Mouse (Mus musculus): ENCODE measurements around the gene Gm20517.

Gm20517 gene

GRCm38 (mm10) chr17:47664474-47664873 lies 53.1 kb downstream of the Gm20517 start:
- in situ Hi-C loops (cut with MboI; ENCODE audit: unreplicated experiment in 2 of 2), result no loop called here

- in situ Hi-C loops (cut with MboI; ENCODE audit: unreplicated experiment in 2 of 2), result no loop called here
Observed at GRCm38 (mm10) chr17:47669166-47669565, 57.8 kb downstream of the Gm20517 start.

DNA sequence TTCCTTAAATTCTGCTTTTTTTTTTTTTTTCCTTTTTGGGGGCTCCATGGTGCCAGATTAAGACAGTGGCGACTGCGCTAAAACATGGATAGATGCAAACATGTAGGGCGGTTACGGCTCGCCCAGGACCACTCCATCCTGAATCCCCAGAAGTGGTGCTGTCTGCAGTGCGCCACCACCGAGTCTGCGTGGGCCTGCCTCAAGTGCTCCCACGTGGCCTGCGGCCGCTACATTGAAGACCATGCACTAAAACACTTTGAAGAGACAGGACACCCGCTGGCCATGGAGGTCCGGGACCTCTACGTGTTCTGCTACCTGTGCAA lies 60.6 kb downstream of the Gm20517 start:
- in situ Hi-C loops (cut with MboI; ENCODE audit: unreplicated experiment in 2 of 2), result no loop called here

- in situ Hi-C loops (cut with MboI; ENCODE audit: unreplicated experiment in 2 of 2), result no loop called here
Observed at GRCm38 (mm10) chr17:47672311-47673111, 61.1 kb downstream of the Gm20517 start.

GRCm38 (mm10) chr17:47676581-47676980 lies 65.2 kb downstream of the Gm20517 start:
- in situ Hi-C loops (cut with MboI; ENCODE audit: unreplicated experiment in 2 of 2), result loop anchor here in 1 of 2 experiments (25.0 kb wide), 1 partner anchor 664 kb away; the partner anchor contains the start of gene Ubr2

DNA sequence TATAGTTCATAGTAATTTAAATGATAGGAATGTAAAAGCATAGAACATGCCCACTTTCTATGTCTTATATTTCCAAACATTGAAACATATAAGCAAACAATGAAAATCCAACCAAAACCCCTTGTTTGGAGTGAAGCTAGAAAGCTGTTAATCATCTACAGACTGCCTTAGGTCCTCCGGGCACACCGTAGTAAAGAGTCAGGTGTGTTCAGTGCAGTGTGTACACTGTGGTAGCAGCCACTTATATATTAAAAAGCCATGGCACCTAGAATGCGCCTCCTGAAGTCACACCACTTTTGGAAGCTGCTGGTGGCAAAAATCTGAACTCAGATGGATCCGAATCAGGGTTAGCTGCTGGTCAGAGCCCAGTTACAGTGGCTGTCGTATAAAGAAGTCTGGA lies 66.8 kb downstream of the Gm20517 start:
- in situ Hi-C loops (cut with MboI; ENCODE audit: unreplicated experiment in 2 of 2), result loop anchor here in 1 of 2 experiments (25.0 kb wide), 1 partner anchor 666 kb away; the partner anchor contains the start of gene Ubr2

GRCm38 (mm10) chr17:47678702-47679101 lies 67.3 kb downstream of the Gm20517 start:
- in situ Hi-C loops (cut with MboI; ENCODE audit: unreplicated experiment in 2 of 2), result loop anchor here in 1 of 2 experiments (25.0 kb wide), 1 partner anchor 666 kb away; the partner anchor contains the start of gene Ubr2

DNA sequence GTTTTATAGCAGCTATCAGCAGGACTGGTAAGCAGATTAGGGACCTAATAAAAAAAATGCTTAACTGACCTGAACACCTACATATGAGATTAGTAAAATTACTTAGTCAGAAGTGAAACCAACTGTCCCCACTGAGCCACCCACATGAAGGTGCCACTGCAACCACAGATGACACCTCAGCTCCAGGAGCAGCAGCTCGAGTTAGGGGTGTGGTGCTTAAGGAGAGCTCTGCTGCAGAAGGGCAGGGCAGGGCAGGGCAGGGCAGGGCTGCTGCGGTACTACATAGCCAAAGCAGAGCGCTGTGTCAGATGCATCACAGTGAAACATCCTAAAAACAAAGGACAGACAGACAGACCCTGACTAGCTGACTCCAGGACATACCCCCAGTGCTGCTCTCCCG lies 71.4 kb downstream of the Gm20517 start:
- in situ Hi-C loops (cut with MboI; ENCODE audit: unreplicated experiment in 2 of 2), result loop anchor here (10.0 to 25.0 kb wide), 3 partner anchors 48 to 671 kb away; partner anchors contain the start of genes Ccnd3 (in 1 of the 2), Taf8 (in 1 of the 2), Ubr2 (in 1 of the 2) and Usp49 (in 1 of the 2)

GRCm38 (mm10) chr17:47687409-47688343 lies 76.3 kb downstream of the Gm20517 start:
- in situ Hi-C loops (cut with MboI; ENCODE audit: unreplicated experiment in 2 of 2), result loop anchor here (5.0 to 25.0 kb wide), 4 partner anchors 53 to 675 kb away; partner anchors contain the start of genes Bysl (in 1 of the 2), Ccnd3 (in 1 of the 2), Gm20517 (in 1 of the 2) and Med20 (in 1 of the 2)

GRCm38 (mm10) chr17:47688344-47688607 lies 76.9 kb downstream of the Gm20517 start, which contains the start of gene Tomm6:
Gene Tomm6, minus strand, starts transcription at chr17:47688386.
- in situ Hi-C loops (cut with MboI; ENCODE audit: unreplicated experiment in 2 of 2), result loop anchor here (5.0 to 25.0 kb wide), 4 partner anchors 53 to 676 kb away; partner anchors contain the start of genes Bysl (in 1 of the 2), Ccnd3 (in 1 of the 2), Gm20517 (in 1 of the 2) and Med20 (in 1 of the 2)

- in situ Hi-C loops (cut with MboI; ENCODE audit: unreplicated experiment in 2 of 2), result loop anchor here (5.0 to 25.0 kb wide), 4 partner anchors 54 to 677 kb away; partner anchors contain the start of genes Bysl (in 1 of the 2), Ccnd3 (in 1 of the 2), Gm20517 (in 1 of the 2) and Med20 (in 1 of the 2)
Observed at GRCm38 (mm10) chr17:47688608-47689575, 77.5 kb downstream of the Gm20517 start, which contains the start of gene Frs3. Gene Frs3, plus strand, starts transcription at chr17:47689030.

GRCm38 (mm10) chr17:47689894-47690293 lies 78.5 kb downstream of the Gm20517 start:
- in situ Hi-C loops (cut with MboI; ENCODE audit: unreplicated experiment in 2 of 2), result loop anchor here (5.0 to 25.0 kb wide), 8 partner anchors 55 to 678 kb away; partner anchors contain the start of genes Bysl (in 2 of the 2), Ccnd3 (in 2 of the 2), Gm20517 (in 2 of the 2) and Med20 (in 2 of the 2)

GRCm38 (mm10) chr17:47691650-47692049 lies 80.3 kb downstream of the Gm20517 start:
- in situ Hi-C loops (cut with MboI; ENCODE audit: unreplicated experiment in 2 of 2), result loop anchor here (5.0 to 25.0 kb wide), 6 partner anchors 79 to 679 kb away; partner anchors contain the start of genes Bysl (in 1 of the 2), Ccnd3 (in 1 of the 2), Gm20517 (in 1 of the 2) and Med20 (in 1 of the 2)

- in situ Hi-C loops (cut with MboI; ENCODE audit: unreplicated experiment in 2 of 2), result loop anchor here (5.0 to 25.0 kb wide), 6 partner anchors 82 to 682 kb away; partner anchors contain the start of genes Bysl (in 1 of the 2), Ccnd3 (in 1 of the 2), Gm20517 (in 1 of the 2) and Med20 (in 1 of the 2)
Observed at GRCm38 (mm10) chr17:47693671-47694441, 82.5 kb downstream of the Gm20517 start.

GRCm38 (mm10) chr17:47694442-47694502 lies 82.9 kb downstream of the Gm20517 start, which contains the start of gene Gm21981:
Gene Gm21981, minus strand, starts transcription at chr17:47694455.
- in situ Hi-C loops (cut with MboI; ENCODE audit: unreplicated experiment in 2 of 2), result loop anchor here (5.0 to 25.0 kb wide), 6 partner anchors 82 to 682 kb away; partner anchors contain the start of genes Bysl (in 1 of the 2), Ccnd3 (in 1 of the 2), Gm20517 (in 1 of the 2) and Med20 (in 1 of the 2)

- in situ Hi-C loops (cut with MboI; ENCODE audit: unreplicated experiment in 2 of 2), result loop anchor here (5.0 to 25.0 kb wide), 6 partner anchors 82 to 682 kb away; partner anchors contain the start of genes Mrps10 (in 2 of the 2), Bysl (in 1 of the 2), Ccnd3 (in 1 of the 2) and Gm20517 (in 1 of the 2)
Observed at GRCm38 (mm10) chr17:47694503-47695336, 83.3 kb downstream of the Gm20517 start, which contains the start of gene Prickle4. Gene Prickle4, minus strand, starts transcription at chr17:47694736.

GRCm38 (mm10) chr17:47695337-47695710 lies 83.9 kb downstream of the Gm20517 start:
- in situ Hi-C loops (cut with MboI; ENCODE audit: unreplicated experiment in 2 of 2), result loop anchor here (5.0 to 25.0 kb wide), 3 partner anchors 301 to 683 kb away; partner anchors contain the start of genes Mrps10 (in 1 of the 2) and Ubr2 (in 1 of the 2)
